10 mouse cellular contexts compared by ENCODE assay signal in genomic region chr13:98014892-98015291, GRCm38 (mm10).
DNase-seq lines count a peak whose midpoint lies in the region; ATAC-seq and TF ChIP-seq lines count a peak whose summit lies in the region.
"Had no signal": no experiment of that assay in that cellular context is flagged by ENCODE, and none has a peak within 500 bp of the region (broad histone marks: within the 10 kb centered on the region; RNA-seq: fewer than 3 reads in every experiment).

No protein-coding gene starts in this region.

- no peak for DNase-seq in lung, adult 2 months
- no peak for DNase-seq in lung, postnatal 14 days
- DNase-seq in hindbrain, embryonic 14.5 days (ENCODE audit: low spot score) = no peak
- peak; percentile 47 for DNase-seq in kidney, postnatal 14 days
- no peak for DNase-seq in thymus, adult 18-20 months
- DNase-seq in frontal cortex, postnatal 14 days (ENCODE audit: low spot score in 2 of 2) = no peak
- DNase-seq: adrenal gland, postnatal 25 days; cerebellum, adult 11-12 months; liver had no signal

- TF ChIP-seq POLR2A in lung, adult 2 months (IDR thresholded peaks at IDR 0.05; ENCODE audit: borderline replicate concordance, extremely low read depth, low read depth, low read length) = no peak

- H3K9me3 ChIP-seq in hindbrain, embryonic 14.5 days (ENCODE audit: control insufficient read depth, low read length) = no peaks in the 10 kb centered on the region
- no peaks in the 10 kb centered on the region for H3K9me3 ChIP-seq in neural tube, embryonic 14.5 days (ENCODE audit: control insufficient read depth, low read length)

- peak overlapping the region; percentile 24 for H3K4me3 ChIP-seq in lung, adult 2 months (replicated peaks; ENCODE audit: extremely low read depth, low read depth, low read length)
- H3K4me3 ChIP-seq in hindbrain, embryonic 14.5 days (replicated peaks; ENCODE audit: low read length) = peak overlapping the region; percentile 18; the same call in 1 of the 2 replicates
- no peak overlapping the region for H3K4me3 ChIP-seq in neural tube, embryonic 14.5 days (ENCODE audit: low read depth, low read length)

- peaks cover 3% of the 10 kb centered on the region; the same call in 1 of the 2 replicates for H3K4me1 ChIP-seq in lung, adult 2 months (ENCODE audit: control insufficient read depth, insufficient read depth, low read length)
- peaks cover 19% of the 10 kb centered on the region; the same call in 1 of the 2 replicates for H3K4me1 ChIP-seq in hindbrain, embryonic 14.5 days (replicated peaks; ENCODE audit: control insufficient read depth, insufficient read depth, low read length)
- peaks cover 15% of the 10 kb centered on the region; the same call in 1 of the 2 replicates for H3K4me1 ChIP-seq in neural tube, embryonic 14.5 days (ENCODE audit: control insufficient read depth, insufficient read depth, low read length)

- H3K4me2 ChIP-seq in hindbrain, embryonic 14.5 days (replicated peaks) = peak overlapping the region; percentile 87
- peak overlapping the region; percentile 26; the same call in 1 of the 2 replicates for H3K4me2 ChIP-seq in neural tube, embryonic 14.5 days (ENCODE audit: low read depth, low read length)

- ATAC-seq in hindbrain, embryonic 14.5 days (ENCODE audit: low FRiP score) = no peak
- no peak for ATAC-seq in neural tube, embryonic 14.5 days (ENCODE audit: low read depth)

- no peak for TF ChIP-seq CTCF in lung, adult 2 months (IDR thresholded peaks at IDR 0.05; ENCODE audit: insufficient read depth, low read length)

- no peak overlapping the region for H3K9ac ChIP-seq in hindbrain, embryonic 14.5 days
- H3K9ac ChIP-seq in neural tube, embryonic 14.5 days (replicated peaks; ENCODE audit: low read depth, low read length) = no peak overlapping the region

- 52% methylated on average over 3 of the region's 3 CpGs for WGBS in lung, adult 2 months
- 54% methylated on average over 3 of the region's 3 CpGs for WGBS in hindbrain, embryonic 14.5 days
- 62% methylated on average over 3 of the region's 3 CpGs for WGBS in neural tube, embryonic 14.5 days

- H3K36me3 ChIP-seq in hindbrain, embryonic 14.5 days (replicated peaks; ENCODE audit: control insufficient read depth, insufficient read depth) = no peaks in the 10 kb centered on the region
- no peaks in the 10 kb centered on the region for H3K36me3 ChIP-seq in neural tube, embryonic 14.5 days (ENCODE audit: control insufficient read depth, insufficient read depth, low read length)

- 0 out of 2 replicates have a peak overlapping the region, but pooled peaks have one; percentile 29 for H3K27ac ChIP-seq in hindbrain, embryonic 14.5 days
- H3K27ac ChIP-seq in neural tube, embryonic 14.5 days (ENCODE audit: low read depth, low read length) = no peak overlapping the region

- no peaks in the 10 kb centered on the region for H3K27me3 ChIP-seq in hindbrain, embryonic 14.5 days (ENCODE audit: control insufficient read depth, insufficient read depth, low read length)
- no peaks in the 10 kb centered on the region for H3K27me3 ChIP-seq in neural tube, embryonic 14.5 days (ENCODE audit: control insufficient read depth, insufficient read depth, low read length)
